Mouse (Mus musculus): ENCODE measurements around the gene Rnf187. TPM values are rescaled to one million over a fixed set of nuclear protein-coding genes. Genes with fewer than 3 reads are reported as not detected.

Gene Rnf187
- total RNA-seq (2021), result 100 to 1,000 TPM; 154 to 156 TPM
- long read RNA-seq, experiment 1, transcript Rnf187-201 (4 exons, 1,949 nt), result major isoform, 363 of 444 reads
- long read RNA-seq, experiment 1, partial matches to known transcripts, result 31 of 444 reads
- long read RNA-seq, experiment 1, other reads (novel, unspliced or antisense), result 50 of 444 reads
- long read RNA-seq, experiment 2, transcript Rnf187-201 (4 exons, 1,949 nt), result major isoform, 197 of 234 reads
- long read RNA-seq, experiment 2, partial matches to known transcripts, result 10 of 234 reads
- long read RNA-seq, experiment 2, other reads (novel, unspliced or antisense), result 27 of 234 reads

GRCm38 (mm10) chr11:58938322-58939087 lies at the start of gene Rnf187:
Gene Rnf187, minus strand, starts transcription at chr11:58938916.
- DNase-seq, result peak; percentile 94

DNA sequence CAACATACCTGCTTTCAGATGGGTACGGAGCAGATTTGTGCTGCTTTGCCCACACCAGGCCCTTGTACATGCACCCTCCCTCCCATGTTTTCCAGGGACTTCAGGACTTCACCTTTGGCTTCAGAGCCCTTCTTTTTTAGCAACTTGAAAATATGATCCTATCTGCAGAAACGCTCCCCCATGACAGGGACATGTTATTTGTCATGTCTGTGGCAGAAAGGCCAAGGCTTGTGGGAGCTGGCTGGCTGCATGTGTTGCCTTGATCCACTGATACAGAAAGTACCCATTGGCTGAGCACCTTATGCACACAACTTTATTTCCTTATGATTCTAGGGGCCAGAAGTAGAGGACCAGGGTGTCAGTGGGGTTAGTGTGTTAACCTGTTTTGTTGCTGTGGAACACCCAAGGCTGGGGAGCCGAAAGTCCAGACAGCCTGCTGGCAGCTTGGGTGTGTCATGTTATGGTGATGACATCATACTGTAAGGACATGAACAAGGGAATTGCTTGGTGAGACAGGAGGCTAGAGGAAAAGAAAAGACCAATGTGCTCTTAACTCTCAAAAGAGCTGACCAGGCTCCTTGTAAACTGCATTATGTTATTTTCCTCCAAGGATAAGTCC lies 46.7 kb upstream of the Rnf187 start:
- DNase-seq, result peak; percentile 51

GRCm38 (mm10) chr11:58984657-58985056 lies 45.9 kb upstream of the Rnf187 start:
- DNase-seq, result no peak

DNA sequence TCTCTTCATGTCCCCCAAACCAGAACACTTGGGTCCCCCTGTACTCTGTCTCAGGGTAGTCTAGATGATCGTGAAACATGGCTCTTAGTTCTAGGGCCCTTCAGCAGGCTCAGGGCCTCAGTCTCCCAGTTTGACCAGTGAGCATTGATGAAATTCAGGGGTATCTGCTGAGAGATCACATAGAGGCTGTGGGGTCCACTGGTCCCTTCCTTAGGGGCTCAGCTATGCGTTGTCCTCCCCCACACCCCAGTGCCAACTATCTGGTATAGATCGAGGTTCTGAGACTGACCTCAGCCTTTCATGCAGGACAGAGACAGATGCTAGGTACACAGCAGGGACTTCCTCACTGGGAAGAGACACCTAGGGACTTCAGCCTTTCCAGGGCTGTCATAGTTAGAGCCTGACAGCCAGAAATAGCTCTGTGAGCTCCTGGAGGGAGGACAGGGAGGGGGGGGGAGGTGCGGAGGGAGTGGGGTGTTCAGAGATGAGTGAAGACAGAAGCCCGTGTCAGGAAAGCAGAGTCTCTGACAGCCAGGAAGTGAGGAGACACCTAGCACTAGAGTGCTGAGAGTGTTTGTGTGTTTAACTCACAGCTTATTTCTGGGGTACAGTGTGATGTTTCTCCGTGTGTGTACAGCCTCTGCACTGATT lies 45.1 kb upstream of the Rnf187 start:
- no peak for DNase-seq

- DNase-seq, result no peak
Observed at GRCm38 (mm10) chr11:58982471-58983097, 43.9 kb upstream of the Rnf187 start.

GRCm38 (mm10) chr11:58981541-58982447 lies 43.1 kb upstream of the Rnf187 start:
- DNase-seq, result peak; percentile 61

GRCm38 (mm10) chr11:58980381-58980990 lies 41.8 kb upstream of the Rnf187 start:
- peak; percentile 53 for DNase-seq

DNA sequence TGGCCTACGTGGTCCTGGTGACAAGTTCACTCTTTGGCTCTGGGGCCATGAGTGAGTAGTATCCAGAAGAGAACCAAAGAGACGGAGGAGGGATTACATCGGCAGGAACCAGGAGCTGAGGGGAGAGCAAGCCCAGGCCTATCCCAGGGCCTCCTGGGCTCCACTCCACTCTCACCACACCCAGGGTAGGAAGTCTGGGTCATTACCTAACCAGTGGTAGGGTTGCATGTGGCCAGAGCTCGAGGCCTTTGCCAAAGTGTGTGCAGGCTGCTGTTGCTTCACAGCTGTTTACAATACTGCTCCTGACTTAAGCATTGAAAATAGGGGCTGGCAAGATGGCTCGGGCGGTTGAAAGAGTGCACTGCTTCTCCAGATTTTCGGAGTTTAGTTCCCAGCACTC lies 40.9 kb upstream of the Rnf187 start:
- peak; percentile 49 for DNase-seq

- DNase-seq, result no peak
Observed at GRCm38 (mm10) chr11:58979183-58979582, 40.5 kb upstream of the Rnf187 start.

DNA sequence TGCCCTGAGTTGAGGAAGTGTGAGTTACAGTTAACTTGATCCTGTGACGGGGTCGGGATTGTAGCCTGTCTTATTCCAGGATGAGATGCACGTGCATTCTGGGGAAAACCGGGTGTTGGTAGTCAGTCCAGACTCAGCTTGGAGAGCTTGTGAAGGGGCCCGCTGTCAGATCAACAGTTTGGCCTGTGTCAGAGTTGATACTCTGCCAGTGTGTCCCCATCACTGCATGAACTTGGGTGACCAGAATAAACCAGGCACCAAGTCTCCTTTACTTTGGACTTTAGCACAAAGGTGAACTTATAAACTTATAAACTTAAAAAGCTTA lies 40.0 kb upstream of the Rnf187 start:
- no peak for DNase-seq

GRCm38 (mm10) chr11:58978027-58978705 lies 39.5 kb upstream of the Rnf187 start, which contains the start of gene Trim11:
Gene Trim11, plus strand, starts transcription at chr11:58978093.
- peak; percentile 78 for DNase-seq

DNA sequence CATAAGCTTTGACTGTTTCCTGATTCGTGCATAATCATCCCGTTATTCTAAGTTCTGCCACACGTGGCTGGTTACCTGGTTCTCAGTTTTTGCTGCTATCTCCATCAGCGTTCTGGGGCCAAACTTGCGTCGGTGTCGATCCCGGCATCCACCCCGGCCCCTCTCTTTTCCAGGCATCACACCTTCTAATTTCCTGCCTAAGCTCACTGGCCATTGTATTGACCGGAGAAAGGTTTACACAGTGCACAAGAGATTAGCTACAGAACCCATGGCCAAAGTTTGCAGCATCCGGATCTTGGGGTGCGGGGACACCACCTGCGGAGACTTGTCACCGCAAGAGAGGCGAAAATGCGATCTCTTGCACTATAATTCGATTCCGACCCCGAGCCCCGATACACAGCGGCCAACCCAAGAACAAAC lies 38.9 kb upstream of the Rnf187 start:
- DNase-seq, result no peak

- peak; percentile 55 for DNase-seq
Observed at GRCm38 (mm10) chr11:58977150-58977549, 38.4 kb upstream of the Rnf187 start.

- no peak for DNase-seq
Observed at GRCm38 (mm10) chr11:58974414-58974813, 35.7 kb upstream of the Rnf187 start.

DNA sequence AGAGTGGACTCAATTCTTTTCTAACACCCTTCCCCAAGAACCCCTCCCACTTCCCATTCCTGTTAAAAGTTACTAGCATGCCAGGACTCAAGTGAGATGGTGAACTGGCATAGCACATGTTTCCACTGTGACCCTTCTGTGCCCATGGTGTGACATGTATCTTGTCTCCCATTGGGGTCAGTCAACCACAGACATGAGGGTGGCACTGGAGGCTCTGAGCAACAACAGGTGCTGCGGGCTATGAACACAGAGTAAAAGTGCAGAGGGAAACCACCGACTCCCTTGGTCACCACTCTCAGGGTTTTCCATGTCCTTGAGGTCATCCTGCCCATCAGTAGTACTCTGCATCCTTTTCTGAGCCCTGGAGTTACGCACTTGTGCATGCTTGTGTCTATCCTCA lies 33.1 kb upstream of the Rnf187 start:
- DNase-seq, result no peak

DNA sequence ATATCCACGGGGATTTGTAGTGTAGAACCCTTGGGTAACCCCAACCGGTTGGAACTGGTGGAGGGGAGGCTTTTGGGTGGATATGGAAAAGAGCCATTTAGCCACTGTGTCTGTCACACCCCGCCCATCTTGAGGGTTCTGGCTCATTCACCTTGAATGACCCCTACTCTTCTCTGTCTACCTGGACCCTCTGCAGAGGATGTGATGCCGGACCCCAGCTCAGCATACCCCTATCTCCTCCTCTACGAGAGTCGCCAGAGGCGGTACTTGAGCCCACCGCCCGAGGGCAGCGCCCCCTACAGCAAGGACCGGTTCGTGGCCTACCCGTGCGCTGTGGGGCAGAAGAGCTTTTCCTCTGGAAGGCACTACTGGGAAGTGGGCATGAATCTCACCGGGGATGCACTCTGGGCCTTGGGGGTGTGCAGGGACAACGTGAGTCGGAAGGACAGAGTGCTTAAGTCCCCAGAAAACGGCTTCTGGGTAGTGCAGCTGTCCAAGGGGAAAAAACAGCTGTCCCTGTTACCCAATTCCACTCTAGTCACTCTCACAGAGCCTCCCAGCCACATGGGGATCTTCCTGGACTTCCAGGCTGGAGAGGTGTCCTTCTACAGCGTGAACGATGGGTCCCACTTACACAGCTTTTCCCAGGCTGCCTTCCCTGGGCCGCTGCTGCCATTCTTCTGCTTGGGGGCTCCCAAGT lies 32.3 kb upstream of the Rnf187 start:
- no peak for DNase-seq

GRCm38 (mm10) chr11:58969659-58970058 lies 30.9 kb upstream of the Rnf187 start:
- DNase-seq, result no peak

DNA sequence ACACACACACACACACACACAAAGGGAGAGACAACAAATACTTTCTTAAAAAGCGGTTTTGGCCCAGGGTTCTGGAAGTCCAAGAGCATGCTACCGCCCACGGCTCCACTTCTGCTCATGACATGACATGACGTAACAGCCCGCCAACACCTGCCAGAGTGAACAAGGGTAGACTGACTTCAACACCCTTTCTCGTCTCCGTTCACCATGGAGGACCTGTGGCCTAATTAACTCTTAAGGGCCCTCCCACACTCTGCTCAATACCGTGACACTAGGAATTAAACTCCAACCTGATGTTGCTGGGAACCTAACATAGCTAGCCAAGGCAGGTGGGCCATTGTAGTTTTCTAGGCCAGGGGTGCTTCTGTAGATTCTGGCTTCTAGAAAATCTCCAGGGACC lies 30.3 kb upstream of the Rnf187 start:
- no peak for DNase-seq

DNA sequence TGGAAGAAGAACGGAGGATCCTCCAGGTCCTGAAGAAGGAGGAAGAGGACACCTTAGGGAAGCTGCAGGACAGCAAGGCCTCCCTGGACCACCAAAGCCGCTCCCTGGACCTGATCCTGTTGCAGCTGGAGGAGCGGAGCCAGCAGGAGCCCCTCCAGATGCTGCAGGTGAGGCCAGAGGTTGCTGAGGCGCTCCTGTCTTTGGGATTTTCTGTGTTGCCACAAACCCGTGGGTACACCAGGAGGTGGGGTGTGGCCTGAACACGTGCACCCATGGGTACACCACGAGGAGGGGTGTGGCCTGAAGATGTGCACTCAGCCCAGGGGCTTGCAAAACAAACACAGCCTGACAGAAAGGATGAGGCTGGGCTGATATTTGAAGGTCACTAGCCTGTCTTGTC lies 29.8 kb upstream of the Rnf187 start:
- no peak for DNase-seq
